Mouse (Mus musculus): ENCODE data around the gene Syne3.

The Syne3 gene

DNA sequence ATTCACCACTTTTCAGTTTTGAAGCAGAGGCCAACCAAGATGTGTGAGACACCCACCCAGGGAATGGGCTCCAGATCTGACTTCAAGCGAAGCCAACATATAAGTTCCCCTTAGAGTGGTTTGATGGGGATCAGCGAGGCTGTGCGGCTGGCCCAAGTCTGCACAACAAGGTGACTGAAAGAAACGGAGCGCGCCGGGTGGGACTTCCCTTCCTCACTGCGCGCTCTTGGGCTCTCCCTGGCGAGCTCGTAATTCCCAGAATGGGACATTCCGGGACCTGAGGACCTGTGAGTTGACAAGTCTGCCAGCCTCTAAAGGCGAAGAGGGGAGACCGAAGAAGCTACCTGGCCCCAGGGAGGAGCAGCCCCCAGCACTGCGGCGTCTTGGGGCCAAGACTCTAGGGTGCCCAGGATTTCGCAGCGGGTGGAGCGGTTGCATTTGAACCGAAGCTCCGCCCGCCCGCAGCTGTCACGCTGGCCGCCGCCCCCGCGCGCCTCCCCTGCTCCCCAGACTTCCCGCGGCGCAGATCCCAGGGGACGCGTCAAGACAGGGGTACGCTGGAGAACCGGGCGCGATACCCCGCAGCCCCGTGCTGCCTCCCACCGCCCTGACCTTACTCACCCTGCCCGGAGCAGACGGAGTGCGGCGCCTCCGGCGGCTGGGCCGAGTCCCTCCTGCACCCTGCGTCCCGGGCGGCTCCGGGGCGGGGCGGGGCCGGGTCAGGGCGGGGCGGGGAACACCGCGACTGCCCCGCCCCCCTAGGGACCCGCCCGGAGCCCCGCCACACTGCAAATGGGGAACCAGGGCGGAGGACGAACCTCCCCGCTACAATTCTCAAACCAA lies at the start of gene Syne3:
Syne3 (minus strand) TSS at position 440 of the 843 bp plus-strand sequence.
- DNase-seq: peak; percentile 81 to 92

DNA sequence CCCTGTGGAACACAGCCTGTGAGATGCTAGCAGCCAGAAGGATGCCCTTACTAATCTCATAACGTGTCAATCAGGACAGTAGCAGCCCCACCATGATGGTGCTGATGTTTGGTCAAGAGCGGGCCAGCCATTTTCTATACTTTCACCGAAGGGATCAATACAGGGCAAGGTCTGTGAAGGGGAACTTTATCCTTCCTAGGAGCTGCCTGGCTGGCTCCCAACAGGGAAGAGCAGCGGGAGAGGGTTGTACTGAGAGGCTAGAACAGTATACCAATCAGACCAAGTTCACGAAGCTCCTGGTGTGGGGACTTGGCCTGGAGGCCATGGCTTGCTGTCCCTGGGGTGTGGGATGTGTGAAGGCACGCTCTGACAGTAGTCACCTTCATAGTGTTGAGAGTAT lies 45.7 kb upstream of the Syne3 start:
- DNase-seq: no peak

DNA sequence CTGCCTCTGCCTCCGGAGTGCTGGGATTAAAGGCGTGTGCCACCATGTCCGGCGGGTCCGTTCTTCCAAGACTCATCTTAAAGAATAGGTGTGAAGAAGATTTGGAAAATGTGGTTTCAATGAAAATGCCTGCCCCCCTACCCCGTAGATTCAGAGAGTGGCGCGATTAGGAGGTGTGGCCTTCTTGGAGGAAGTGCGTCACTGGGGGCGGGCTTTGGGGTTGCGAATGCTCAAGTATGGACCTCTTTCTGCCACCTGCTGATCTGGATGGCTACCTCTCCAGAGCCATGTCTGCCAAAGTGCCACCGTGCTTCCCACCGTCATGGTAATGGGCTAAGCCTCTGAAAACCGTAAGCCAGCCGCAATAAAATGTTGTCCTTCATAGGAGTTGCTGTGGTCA lies 44.4 kb upstream of the Syne3 start:
- no peak for DNase-seq

DNA sequence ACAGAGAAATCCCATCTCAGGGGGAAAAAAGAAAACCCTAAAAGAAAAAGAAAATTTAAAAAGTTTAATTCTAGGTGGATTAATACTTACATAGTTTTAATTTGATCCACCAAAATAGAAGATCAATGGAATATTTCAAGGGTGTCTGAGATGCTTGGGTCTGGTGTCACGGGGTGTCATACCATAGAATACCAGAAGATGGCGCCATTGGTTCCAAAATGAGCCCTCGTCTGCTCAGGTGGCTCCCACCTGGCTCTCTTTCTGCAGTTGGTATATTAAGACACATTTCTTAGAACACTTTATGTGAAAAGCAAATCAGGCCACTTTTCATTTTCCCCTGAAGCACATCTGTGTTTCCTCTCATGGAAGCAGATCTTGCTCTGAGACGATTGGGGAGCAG lies 41.3 kb upstream of the Syne3 start:
- peak in 1 of 2 experiments; percentile 77 for DNase-seq

DNA sequence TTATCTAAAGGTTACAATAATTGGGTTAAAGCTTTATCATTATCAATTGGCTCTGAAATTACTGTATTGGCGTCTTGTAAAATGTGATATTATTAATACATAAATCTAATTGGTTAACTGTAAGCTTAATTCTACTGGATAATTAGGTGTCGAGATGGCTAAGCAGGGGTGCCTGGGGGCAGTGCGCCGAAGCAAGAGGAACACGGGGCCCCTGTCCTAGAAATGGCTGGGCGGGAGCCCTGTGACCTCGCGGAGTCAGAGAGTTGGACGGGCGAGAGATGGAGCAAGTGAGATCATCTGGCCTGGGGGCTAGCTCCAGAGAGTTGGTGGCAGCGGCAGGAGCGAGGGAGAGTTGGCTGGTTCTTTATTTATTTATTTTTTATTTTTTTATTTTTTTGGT lies 40.2 kb upstream of the Syne3 start:
- DNase-seq: no peak

DNA sequence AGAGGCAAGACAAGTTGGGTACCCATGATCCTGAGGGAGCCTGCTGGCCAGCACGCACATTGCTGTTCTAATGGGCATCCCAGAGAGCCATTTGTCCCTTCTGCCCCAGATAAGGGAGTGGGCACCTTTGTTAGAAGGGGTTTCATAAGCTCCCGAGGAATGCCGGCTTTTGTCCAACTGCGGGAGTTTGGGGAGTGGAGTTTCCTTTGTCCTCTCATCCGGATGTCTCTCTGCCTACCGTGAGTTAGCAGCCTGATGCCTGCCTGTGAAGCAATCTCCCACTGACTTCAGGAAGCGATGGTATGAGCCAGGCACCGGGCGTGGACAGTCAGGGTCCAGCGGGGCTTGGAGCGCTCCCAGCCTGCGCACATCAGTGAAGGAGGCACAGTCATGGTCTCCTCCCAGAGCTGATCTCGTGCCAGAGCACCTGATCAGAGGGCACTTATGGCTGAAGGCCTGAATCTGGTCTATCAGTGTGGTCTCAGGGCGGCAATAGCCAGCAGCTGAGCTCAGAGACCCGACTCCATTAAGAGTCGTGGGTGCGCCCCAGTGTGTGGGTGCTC lies 38.8 kb upstream of the Syne3 start:
- peak in 1 of 2 experiments; percentile 56 for DNase-seq

DNA sequence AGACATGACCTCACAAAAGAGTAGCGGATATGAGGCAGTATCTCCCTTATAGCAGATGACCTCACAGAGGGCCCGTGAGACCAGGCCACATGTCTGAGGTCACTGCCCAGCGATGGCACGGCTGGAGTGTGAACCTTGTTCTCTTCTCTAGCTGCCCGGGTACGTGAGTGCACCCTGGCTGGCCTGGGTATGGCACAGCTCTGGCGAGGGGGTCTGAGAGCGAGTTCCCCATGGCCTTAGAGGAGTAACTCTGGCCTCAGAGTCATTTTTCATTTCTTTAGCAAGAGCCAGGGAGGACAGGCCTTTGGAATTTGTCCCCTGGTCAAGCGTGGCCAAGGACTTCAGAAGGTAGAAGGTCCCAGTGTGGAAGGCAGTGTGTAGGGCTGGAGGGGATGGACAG lies 35.2 kb upstream of the Syne3 start:
- DNase-seq: peak; percentile 33 to 72

DNA sequence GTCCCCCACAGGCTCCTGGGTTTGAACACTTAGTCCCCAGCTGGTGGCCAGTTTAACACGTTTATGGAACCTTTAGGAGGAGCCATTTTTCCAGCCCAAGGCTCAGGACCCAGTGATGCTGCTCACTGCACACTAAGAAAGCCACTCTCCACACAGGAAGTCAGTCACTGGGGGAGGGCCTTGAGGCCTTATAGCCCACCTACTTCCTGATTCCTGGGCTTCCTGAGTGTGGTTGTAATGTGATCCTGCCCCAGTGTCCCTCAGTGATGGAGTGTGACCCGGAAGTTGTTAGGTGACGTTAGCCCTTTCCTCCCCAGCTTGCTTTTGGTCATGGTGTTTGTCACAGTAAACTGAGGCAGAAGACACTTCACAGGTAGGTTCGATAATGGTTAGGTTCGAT lies 33.5 kb upstream of the Syne3 start:
- DNase-seq: no peak

DNA sequence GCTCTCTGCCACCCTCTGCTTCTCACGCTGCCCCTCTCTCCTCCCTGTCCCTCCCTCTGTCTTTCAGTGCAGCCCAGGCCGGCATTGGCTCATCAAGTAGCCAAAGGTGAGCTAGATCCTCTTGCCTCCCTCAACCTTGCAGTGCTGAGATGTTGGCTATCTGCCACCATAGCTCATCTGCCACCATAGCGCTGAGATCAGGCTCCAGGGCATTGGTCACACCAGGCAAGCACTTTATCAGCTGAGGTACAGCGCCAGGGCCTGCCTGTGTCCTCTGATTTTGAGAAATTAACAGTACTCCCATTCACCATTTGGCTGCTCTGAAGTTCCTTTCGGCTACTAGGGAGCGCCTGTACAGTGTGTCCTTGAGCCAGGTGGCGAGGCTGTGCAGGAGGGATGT lies 31.3 kb upstream of the Syne3 start:
- no peak for DNase-seq

DNA sequence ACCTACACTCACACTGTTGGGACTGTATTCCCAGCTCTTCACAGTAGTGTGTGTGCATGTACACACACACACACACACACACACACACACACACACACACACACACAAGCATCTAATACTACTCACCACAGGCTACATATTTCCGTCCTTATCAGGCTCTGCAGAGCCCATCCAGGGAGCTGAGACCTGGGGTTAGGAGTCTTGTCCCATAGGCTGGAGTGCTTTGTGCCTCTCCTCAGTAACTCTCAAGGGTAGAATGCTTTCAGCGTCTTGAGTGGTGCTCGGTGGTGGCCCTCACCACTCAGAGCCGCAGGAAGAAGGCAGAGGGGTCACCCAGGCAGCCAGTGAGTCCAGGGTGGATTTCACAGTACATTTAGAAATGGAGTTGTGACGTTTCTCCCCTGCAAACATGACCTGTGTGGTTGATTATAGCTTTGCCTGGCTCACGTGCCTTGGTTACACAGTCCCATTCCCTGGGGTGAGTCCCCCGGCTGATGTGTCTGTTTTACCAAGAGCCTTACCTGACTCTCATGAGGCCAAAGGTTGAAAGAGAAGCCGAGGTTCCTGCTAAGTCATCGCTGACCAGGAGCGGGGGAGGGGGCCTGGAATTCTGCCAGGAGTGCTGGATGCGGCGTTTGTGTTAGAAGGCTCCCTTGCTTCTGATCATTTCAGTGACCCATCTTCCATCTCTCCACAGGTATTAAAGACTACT lies 30.1 kb upstream of the Syne3 start:
- peak; percentile 77 to 80 for DNase-seq

DNA sequence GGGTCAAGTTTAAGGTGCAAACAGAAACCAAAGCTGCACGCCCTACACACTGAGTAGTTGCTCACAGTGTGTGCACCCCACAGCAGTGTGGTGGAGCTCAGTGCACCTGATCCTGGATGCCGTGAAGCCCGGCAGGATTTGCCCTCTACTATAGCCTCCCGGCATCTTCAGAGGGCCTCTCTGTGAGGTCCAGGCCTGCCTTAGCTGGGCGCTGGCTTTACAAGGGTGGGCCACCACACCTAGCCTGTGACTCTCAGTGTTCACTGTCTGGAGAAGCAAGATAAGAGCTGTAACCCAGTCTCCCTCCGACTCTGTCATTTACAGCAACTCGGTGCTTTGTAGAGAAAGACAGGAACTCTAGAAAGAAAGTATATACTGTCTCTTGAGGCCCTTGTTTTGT lies 29.3 kb upstream of the Syne3 start:
- no peak for DNase-seq

DNA sequence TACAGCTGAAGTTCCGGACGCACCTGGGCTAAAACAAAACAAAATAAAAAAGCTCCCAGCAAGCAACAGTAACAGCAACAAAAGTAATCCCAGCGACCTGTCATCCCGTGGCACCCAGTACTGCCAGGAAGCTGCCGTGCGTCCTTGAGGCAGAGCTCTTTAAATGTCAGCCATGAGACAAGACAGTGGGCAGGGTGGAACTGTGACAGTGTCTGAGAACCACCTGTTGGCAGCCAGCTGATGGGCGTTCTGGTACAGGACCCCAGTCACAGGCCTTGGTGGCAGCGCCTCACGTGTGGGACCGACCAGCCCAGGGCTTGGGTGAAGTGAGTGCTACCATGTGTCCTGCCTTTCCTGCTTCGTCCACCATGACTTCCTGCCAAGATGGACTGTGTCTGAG lies 28.6 kb upstream of the Syne3 start:
- DNase-seq: no peak

DNA sequence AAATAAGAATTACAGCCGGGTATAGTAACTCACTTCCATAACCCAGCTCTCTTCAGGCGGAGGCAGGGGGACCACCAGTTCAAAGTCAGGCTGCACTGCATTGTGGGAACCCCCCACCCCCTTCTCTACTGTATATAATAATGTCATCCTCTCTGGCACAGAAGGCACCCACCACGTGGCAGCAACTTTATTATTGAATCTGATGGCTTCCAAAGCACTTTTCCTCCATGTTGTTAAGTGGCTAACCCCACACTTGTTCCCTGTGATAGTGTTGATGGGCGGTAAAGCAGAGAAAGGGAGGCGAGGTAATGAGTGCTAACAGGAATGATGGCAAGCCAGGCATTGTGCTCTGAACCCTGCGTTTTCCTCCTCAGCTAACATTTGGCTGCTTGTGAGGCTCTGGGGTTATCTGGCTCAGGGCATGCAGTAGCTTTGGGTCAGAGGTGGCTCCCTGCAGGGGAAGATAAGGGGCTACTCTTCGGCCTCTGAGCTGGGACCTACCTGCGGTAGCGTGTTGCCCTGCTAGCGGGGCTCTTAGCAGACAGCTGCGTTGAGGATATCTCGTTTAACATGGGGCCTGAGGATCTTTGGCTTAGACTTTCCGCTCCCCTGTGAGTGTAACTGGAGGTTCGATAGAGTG lies 24.6 kb upstream of the Syne3 start:
- DNase-seq: no peak

DNA sequence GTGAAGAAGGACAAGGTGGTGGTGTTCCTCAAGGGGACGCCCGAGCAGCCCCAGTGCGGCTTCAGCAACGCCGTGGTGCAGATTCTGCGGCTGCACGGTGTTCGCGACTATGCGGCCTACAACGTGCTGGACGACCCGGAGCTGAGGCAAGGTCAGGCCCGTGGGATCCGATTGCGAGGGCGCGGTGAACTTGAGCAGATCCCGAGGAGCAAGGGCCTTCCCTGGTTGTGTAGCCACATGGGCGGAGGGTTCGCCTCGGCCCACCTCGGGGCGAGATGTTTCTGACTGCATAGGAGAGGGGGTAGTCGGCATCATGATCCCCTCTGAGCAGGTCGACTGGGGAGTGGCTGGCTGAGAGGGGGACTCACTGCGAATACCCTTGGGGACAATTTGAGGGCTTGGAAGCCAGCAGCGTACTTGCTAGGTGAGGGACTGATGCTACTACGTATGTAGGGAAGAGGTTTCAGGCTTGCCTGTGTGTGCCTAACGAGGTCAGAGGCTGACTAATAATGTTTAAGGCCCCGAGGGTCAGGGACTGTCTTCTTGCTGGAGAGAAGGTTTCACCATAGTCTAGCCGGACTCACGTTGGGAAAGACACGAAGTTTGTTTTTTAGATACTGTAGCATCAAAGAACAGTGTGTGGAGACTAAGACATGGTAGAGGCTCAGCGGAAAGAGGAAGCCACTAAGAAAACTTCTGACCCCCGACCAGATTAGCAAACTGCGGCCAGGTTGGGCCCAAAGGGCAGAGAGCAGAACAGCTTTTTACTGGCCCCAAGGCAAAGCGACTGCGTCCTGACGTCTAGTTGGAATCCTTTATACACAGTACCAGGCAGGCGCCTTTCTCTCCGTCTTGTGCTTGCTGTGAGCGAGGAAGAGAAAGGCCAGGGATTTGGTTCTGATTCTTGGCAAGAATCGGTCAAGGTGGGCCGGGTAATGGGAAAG lies 23.5 kb upstream of the Syne3 start:
- DNase-seq: peak in 1 of 2 experiments; percentile 69

DNA sequence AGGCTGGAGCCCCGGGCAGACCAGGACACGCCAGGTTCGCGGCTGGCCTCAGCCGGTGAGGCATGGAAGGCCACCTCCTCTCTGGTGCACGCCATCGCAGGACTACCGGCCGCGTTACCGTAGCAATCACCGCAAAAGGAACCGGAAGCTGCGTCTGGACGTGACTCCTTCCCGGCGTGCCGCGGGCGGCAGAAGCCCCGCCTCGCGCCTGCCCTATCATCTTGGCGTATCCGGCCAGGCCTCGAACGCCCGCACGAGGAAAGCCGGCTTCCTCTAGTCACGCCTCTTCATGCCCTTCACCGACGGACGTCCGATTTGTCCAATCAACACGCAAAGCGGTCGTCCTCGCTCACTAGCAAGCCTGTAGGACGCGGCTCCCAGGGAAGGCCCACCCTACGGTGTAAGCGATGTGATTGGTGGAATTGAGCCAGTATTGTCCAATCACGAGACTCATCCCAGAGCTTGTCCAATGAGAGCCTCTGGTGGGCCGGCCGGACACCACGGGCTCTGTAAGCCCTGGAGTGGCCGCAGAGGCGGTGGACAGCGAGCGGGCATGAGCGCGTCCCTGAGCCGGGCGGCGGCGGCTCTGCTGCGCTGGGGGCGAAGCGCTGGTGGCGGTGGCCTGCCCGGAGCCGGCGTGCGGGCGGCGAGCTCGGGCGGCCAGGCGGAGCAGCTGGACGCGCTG lies 22.7 kb upstream of the Syne3 start, which contains the start of gene Glrx5:
Glrx5 (plus strand) TSS at position 542 of the 685 bp plus-strand sequence.
- peak; percentile 99 to 100 for DNase-seq

DNA sequence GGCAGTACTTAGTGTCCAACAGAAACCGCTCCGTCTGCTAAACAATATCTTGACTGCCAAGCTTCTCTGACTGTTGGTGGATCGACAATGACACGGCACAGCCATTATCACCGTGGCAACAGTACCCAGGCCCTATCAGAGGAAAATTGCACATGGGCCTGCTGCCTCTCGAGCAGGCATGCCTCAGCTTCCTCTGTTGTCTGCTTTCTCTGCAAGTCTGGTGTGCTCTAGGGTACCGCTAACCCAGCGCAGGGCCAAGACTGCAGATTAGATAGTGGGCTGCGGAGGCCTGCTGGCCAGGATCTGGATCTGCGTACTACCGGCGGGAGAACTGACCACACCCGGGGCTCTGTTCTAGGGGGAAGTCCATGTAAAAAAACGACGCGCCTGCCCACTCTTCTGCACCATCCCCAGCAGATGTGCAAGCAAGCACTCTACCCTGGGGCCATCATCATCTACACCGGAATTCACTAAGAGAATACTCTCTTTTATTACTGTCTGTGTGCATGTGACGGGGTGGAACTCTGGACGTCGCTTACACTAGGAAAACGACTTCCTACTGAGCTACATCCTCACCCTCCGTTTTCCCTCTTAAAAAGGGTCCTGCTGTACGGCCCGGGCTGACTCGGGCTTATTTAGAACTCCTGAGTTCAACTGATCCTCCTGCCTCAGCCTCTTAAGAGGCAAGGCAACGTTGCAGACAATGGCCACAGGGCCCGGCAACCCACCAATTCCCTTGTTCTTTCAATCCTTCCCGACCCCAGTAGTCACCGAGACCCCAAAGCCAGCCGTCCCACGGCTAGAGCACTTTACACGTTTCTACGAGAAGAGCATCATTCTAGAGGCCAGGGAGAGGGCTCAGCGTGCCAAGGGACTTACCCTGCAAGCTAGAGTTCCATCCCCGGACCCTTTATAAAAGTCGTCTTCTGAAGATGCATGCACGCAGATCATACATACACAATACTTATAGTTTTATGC lies 21.8 kb upstream of the Syne3 start:
- DNase-seq: no peak

DNA sequence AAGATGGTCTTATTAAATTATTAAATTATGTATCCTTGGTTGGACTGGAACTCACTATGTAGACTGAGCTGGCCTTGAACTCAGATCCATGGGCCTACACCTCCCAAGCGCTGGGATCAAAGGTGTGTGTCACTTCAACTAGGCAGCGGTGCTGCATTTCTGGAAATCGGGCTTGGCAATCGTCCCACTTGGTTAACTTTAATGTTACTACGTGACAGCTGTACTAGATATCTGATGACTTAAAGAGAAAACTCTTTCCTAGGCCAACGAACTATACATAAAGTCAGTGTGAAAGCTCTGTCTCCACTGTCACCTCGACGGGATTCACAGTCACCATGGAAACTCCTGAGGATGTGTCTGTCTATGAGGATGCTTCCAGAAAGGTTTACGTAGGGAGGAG lies 20.3 kb upstream of the Syne3 start:
- no peak for DNase-seq

DNA sequence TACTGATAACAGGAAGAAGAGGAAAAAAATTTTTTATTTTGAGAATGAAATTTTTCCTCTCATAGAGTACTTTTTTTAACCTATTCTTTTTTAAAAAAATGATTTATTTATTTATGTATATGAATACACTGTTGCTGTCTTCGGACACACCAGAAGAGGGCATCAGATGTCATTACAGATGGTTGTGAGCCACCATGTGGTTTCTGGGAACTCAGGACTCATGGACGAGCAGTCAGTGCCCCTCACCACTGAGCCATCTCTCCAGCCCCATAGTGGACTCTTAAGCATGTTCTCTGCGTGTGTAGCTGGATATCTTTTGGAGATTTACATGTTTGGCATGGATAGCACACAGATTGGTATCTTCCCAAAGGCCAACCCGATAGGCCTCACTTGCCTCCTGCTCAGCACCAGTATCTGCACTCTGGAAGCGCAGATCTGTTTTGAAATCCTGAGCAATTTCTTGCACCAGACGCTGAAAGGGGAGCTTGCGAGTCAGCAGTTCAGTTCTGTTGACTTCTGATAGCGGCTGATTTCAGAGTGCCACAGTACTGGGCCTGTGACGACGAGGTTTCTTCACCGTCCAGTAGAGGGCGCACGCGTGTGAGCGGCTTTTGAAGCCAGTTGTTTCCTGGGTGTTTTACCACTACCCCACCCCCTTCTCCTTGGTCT lies 17.8 kb upstream of the Syne3 start:
- peak; percentile 80 to 87 for DNase-seq

DNA sequence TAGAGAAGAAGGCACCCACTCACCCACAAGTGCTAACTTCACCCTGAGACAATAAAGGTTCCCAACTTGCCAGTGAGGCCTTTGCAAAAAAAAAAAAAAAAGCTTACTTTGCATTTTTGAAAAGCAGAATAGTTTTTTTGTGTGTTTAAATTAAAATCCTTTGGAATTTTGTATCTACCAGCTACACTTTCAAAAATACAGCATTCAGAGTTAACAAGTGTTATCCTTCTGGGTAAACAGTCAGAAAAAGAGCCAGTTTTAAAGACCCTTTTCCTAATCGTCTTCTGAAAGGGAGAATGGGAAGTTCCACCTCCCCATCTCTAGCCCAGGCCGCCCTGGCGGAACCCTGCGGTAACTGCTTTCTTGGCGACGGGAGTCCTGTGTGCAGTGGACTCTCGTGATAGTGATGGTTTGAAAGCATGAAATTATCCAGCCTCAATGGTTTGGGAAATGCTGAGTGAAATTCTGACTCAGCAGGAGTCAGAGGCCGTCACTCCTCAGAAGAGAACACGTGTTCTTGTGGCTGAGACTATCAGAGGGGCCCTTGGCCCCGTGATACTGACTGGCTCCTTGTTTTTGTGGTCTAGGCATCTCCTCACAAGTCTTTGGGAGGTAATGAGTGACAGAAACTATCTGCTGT lies 16.5 kb upstream of the Syne3 start:
- no peak for DNase-seq

Data from kidney, postnatal 25 days (tissue).